Mouse (Mus musculus) myocyte (in vitro differentiated cells): Measurements from ENCODE around the gene Parvg.

Experiments
- MAX ChIP-seq: IDR thresholded peaks from one replicate; pipeline ENCODE4 v1.6.1; 2011; ENCODE audit warnings: low read depth, mild to moderate bottlenecking, control low read depth
- MYOD1 ChIP-seq, 3 experiments: IDR thresholded peaks; one replicate each; pipeline ENCODE4 v1.6.1; 2011; ENCODE audit warnings: control low read depth in 2 of 3, low read depth in 2 of 3, mild to moderate bottlenecking in 2 of 3, moderate library complexity in 1 of 3; ENCODE audit not compliant: insufficient read length in 2 of 3, control insufficient read depth in 1 of 3
- POLR2A ChIP-seq: IDR thresholded peaks from one replicate; pipeline ENCODE4 v1.6.1; 2011; ENCODE audit warnings: low read depth, mild to moderate bottlenecking, control low read depth, moderate library complexity; ENCODE audit not compliant: insufficient read length
- TCF3 ChIP-seq: IDR thresholded peaks from one replicate; pipeline ENCODE4 v1.6.1; 2011; ENCODE audit warnings: low read depth, control low read depth; ENCODE audit not compliant: insufficient read length

GRCm38 (mm10) chr15:84280309-84280708, 43.5 kb upstream of the Parvg start:
- TF ChIP-seq POLR2A = no peak
- TF ChIP-seq MAX = no peak
- no peak for TF ChIP-seq MYOD1 (IDR thresholded peaks at IDR 0.05; ENCODE audit: control insufficient read depth in 1 of 3, insufficient read length in 2 of 3, low read depth in 2 of 3)
- no peak for TF ChIP-seq TCF3
